Mouse (Mus musculus) ES-Bruce4 (cell line): ENCODE results near the gene Apoa1.

Experiments used
- CTCF ChIP-seq: IDR thresholded peaks from one replicate; pipeline ENCODE4 v1.8.1; 2011; ENCODE audit warnings: low read depth, low read length
- EP300 ChIP-seq: IDR thresholded peaks from 2 replicates; pipeline ENCODE4 v1.6.1; 2011; ENCODE audit warnings: low read depth, low read length; ENCODE audit not compliant: insufficient read depth
- POLR2A ChIP-seq: IDR thresholded peaks from one replicate; pipeline ENCODE4 v1.8.1; 2011; ENCODE audit warnings: low read length; ENCODE audit not compliant: insufficient read depth

DNA sequence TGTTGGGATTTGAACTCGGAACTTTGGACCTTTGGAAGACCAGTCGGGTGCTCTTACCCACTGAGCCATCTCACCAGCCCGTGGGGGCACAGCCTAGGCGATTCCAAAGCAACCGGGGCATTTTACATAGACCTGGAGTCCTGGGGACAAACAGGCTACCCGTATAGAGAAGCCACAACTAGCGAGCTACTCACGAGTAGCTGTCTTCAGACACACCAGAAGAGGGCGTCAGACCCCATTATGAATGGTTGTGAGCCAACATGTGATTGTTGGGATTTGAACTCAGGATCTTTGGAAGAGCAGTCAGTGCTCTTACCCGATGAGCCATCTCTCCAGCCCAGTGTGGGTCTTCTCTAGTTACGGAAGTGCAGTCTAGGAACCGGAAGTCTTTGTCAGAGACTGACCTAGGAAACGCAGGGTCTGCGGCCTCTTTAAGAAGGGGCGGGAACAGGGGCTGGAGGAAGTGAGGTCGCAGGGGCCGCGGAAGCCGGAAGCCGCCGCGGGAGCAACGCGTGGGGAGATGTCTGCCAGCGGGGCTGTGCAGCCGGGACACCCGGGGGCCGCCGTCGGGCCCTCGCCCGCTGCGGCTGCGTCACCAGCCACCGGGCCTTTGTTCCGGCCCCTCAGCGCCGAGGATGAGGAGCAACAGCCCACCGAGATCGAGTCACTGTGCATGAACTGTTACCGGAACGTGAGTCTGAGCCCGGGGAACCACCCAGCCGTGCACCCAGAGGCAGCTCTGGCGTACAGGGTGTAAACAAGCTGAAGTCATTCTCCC lies 44.5 kb downstream of the Apoa1 start, which contains the start of gene Zpr1:
- TF ChIP-seq EP300 (no peak), POLR2A (no peak), CTCF (no peak)
